Mouse (Mus musculus) WW6 (cell line): ENCODE measurements around the gene Bcas3.

Experiments
- DNase-seq: peaks from one replicate; pipeline ENCODE4 v3.0.0-alpha.2; 2013; ENCODE audit warnings: low read depth, low spot score

Gene Bcas3

DNA sequence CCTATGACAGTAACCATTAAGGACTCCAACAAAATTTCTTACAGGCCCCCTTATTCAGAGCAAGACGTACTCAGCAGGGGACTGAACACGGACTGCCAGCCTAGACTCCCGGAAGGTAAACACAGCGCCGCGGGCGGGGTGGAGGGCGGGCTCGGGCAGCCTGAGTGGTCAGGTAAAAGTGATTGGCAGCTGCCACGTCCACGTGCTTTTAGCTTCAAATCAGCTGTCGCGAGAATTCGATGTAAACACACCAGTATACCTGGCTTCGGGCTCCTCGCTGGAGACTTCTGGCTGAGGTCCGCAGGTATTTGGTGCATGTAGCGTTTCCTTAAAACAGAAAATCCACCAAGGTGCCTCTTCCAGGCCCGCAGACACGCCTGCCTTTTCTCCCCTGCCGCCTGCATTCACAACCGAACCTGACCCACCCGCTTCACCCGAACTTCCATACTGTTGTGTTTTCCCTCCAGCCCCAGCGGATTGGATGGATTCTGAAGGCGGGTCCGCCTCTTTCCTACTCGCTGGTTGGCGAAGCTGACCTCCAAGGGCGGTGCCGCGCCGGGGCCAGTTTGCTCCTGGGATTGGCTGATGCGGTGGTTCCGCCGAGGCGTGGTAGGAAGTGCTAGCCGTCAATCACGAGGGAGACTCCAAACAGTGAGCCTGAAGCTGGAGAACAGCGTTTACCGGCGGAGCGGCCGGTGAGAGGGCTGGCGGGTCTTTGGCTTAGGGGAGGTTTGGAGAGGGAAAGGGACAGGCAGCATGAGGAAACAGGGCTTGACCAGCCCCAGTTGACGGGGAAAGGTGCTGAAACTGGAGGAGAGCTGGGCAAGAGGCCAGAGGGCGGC lies at the start of gene Bcas3:
TSS of gene Bcas3 (plus strand) at position 629 of the 842 bp plus-strand sequence.
- DNase-seq, result peak; percentile 99

DNA sequence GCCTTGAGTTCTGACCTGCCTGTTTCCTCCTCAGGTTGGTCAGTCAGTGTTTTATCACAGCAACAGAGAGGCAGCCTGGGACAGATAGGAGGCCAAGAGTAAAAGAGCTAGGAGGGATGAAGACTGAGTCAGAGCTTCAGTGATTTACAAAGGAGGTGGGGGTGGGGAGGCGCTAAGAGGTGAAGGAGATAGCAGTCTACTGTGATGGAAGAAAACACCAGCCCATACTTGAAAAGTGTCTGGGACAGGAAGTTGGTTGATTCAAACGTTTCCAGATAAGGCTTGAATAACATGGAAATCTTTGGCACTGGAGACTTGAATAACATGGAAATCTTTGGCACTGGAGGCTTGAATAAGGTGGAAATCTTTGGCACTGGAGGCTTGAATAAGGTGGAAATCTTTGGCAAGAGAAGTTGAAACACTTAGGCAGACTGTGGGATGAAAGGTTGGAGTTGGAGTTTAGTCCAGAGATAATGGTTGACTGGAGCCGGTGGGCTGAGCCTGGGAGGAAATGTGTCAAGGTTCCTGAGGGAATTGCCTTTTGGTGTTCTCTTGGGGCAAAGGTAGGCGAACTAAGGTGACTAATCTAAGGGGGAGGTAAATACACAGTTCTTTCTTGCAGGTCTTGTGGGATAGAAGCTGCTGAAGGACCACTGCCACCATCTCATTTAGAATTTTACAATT lies 46.2 kb upstream of the Bcas3 start:
- DNase-seq, result no peak

DNA sequence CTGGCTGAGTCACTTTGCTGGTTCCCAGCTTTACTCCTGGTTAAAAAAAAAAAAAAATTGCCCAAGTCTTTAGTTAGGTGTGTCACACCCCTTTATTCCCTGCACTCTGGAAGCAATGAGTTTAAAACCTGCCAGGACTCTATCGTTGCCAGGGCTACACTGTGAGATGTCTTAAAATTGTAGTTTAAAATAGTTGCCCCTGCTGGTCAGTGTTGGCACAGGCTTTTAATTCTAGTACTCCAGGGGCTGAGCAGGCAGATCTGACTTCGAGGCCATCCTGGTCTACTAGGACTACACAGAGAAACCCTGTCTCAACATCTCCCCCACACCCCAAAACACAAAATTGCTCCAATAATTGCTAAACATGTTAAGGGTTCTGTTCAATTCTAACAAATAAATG lies 44.2 kb upstream of the Bcas3 start:
- DNase-seq, result no peak

DNA sequence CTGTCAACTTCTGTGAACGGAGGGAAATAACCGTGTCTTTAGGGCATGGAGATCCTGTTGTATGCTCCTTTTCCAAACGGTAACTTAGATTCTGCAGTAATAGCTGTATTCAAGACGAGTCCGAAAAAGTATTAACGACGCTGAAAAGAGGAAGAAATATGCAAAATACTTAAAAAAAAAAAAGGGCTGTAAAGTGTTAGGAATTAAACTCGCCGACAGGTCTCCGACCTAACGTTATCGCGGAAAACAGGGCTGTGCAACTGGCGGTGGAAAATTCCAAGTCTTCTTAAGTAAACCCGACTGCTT lies 42.6 kb upstream of the Bcas3 start:
- DNase-seq, result no peak

DNA sequence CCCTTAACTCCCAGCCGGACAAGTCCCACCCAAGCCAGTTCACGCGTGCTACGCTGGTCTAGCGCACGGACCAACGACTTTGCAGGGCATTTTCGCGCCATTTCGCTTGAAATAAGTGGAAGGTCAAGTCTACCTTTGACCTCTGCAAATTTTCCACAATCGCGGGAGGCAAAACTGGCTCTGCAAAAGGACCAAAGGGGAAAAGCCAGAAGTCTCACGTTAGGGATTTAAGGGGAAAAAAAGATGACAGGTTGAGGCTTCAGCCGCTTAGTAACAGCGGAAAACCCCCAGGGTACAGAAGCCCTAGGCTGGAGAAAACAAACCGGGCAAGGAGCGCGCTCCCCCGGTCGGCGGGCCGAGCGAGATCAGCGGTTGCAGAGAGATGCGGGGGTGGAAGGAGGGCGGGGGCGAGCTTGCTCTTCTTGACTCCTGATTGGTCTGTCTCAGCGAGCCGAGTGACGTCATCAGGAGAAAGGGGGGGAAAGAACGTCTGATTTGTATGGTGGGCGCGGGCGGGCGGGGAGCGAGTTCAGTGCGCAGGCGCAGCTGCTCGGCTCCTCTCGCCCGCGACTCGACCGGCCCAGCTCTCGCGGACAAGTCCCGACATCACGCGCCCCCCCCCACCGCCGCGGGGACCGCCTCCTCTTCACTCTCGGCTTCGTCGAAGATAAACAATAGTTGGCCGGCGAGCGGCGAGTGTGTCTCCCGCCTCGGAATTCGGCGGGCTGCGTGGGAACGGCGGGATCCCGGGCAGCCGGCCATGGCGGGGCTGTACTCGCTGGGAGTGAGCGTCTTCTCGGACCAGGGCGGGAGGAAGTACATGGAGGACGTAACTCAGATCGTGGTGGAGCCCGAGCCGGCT lies 42.0 kb upstream of the Bcas3 start, which contains the start of gene Ppm1d:
TSS of gene Ppm1d (plus strand) at position 532 of the 862 bp plus-strand sequence.
- peak; percentile 100 for DNase-seq

DNA sequence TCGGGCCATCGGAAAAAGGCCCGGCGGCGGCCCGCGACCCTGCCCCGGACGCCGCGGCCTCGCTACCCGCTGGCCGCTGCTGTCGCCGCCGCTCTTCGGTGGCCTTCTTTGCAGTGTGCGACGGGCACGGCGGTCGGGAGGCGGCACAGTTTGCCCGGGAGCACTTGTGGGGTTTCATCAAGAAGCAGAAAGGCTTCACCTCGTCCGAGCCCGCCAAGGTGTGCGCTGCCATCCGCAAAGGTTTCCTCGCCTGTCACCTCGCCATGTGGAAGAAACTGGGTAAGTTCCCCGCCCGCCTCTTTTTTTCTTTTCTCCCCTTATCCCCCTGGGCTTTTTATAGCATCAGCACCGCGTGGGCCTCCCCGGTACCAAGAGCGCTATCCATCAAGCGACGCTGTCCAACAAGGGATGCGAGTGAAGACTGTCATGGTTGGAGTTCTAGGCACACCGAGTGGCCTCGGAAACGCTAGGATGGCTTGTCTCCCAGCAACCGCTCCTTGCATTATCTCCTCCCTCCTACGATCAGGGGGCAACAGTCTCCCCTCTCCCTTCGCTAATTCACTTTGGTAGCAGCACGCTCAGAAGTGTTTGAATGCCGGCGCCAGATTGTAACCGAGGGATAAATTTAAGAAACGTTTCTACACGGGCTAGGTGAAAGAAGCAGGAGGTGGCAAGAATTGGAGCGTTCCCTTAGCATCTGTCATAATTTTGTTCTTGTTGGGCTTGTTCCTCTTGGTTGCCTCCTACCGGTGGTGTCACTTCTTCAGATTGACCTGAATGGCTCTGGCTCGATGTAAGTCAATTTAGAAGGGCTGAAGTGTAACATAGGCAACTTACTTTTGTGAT lies 41.1 kb upstream of the Bcas3 start:
- no peak for DNase-seq

DNA sequence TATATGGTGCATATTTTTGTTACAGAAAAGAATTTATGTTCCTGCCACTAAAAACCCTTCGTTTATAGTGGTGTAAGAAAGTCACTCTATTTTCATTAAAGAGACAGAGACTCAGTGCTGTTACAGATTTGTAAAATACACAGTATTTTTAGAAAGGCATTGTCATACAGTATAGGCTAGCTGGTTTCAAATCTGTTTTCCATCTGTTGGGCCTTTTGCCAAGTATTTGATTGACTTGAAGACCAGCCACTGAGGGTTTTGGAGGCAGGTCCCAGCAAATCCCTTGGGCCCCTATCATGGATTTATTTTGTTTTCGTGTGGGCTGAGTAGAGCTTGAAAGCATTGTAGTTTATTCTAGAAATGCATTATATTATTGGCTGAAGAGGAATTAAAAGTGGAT lies 40.1 kb upstream of the Bcas3 start:
- DNase-seq, result no peak

DNA sequence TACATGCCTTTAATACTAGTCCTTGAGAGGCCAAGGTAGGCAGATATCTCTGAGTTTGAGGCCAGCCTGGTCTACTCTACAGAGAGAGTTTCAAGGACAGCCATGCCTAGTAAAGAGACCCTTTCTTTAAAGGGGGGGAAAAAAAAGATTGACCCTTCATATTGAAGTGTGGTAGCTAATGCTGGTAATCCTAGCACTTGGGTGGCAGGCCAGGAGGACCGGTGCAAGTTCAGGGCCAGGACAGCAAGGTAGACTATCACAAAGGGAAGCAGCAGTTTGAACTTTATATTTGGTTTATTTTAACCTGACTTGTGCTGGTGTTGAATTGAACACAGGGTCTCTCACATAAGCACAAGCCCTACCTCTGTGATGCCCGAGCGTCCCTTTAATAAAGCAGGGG lies 39.6 kb upstream of the Bcas3 start:
- DNase-seq, result no peak

DNA sequence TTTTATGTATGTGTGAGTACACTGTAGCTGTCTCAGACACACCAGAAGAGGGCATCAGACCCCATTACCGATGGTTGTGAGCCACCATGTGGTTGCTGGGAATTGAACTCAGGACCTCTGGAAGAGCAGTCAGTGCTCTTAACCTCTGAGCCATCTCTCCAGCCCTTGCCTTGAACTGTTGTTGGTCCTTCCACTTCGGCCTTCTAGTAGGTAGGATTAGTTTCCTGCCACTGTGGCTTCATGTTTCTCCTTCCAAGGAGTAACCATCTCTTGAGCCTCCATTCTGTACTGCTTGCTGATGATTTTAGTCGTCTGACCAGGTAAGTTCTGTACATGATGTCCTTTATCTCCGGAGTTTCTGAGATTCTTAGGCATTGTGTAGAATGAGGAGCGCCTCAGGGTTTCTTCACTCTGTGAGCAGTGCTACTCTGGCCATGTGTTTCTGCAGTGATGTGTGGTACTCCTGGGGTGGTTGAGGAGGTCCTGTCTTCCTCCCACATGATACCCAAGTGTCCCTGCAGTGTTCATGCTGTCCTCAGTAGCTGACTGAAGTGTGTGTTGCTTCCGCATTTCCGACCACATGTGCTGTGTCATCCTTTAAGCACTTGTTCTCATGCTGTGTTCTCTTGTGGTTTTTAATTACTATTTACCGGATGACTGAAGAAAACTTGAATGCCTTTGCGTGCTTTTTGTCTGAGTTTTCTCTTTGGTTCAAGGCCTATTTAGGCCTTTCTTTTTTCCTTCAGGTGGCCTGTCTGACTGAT lies 29.2 kb upstream of the Bcas3 start:
- DNase-seq, result no peak

DNA sequence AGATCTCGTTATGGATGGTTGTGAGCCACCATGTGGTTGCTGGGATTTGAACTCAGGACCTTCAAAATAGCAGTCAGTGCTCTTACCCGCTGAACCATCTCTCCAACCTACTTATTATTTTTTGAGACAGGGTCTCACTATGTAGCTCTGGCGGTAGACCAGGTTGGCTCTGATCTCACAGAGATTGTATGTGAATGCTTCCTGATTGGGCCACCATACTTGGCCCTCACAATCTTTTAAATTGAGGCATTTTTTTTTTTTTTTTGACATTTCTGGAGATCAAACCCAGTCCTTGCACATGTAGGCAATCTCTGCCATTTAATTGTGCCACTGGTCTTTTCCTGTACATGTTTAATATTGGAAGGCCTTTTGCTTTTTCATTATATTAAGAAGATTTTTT lies 24.2 kb upstream of the Bcas3 start:
- no peak for DNase-seq

DNA sequence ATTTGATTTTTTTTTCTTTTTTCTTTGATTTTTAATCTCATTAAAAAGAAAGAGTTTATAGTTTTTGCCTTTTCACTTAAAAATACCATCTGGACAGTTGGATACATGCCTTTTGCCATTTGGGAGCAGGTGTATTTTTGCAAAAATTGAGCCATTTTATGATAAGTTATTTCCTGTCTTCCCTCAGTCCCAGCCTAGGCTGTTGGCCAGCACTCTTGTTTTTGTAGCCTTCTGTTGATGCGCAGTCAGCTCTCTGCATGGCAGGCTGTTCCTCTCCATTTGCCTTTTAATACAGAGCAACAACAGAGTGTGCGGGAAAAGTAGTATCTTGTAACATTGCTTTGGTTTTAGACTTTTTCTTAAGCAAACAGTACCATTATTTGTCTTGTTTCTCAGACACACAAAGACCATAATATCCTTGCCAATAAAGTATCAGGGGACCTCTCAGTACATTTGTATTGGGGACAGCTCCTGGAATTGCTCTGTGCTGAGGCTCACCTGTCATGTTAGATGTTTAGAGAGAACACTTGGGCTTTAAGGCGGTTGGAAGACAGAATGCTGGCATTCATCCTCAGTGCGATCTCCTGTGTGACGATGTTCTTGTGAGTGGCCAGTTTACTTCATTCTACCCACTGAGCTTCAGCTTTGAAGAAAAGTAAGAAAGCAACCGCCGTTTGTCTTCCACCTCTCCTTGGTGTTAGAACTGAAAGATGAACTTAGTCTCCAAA lies 23.6 kb upstream of the Bcas3 start:
- no peak for DNase-seq

DNA sequence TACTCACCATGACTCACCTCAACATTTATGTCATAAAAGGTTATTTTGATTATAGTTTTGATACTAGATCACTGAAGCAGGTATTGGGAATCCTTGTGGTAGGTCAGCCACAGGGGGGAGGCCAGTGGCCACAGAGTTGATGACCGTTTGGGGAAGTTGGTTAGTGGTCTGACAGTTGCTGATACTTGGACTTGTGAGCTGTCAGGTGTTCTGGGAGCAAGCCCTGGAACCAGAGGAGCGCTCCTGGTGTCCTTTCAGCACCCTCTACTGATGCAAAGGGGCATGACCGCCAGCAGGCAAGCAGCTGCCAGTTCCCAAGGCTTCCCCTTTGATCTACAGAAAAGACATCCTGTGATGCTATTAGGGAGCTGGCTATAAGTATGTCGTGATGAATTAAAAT lies 18.2 kb upstream of the Bcas3 start:
- peak; percentile 13 for DNase-seq

DNA sequence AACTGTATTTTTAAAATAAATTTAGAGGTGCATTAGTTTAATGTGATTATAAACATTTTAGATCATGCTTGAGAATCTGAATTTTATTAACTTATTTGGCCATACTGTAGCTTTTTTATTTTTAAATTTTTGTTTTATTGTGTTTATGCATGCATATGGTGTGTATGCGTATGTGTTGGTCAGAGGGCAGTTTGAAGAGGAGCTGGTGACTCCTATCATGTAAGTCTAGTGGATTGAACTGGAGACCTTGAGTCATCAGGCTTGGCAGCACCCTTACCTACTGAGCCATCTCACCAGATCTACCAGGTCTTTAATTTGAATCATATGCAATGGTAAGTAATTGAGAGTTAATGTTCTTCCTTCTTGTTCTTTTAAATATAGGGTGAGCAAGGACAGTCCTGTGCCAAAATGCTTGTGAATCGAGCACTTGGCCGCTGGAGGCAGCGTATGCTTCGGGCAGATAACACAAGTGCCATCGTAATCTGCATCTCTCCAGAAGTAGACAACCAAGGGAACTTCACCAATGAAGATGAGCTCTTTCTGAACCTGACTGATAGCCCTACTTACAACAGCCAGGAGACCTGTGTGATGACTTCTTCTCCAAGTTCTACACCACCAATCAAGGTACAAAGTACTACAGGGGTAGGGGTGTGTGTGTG lies 13.7 kb upstream of the Bcas3 start:
- DNase-seq, result no peak

DNA sequence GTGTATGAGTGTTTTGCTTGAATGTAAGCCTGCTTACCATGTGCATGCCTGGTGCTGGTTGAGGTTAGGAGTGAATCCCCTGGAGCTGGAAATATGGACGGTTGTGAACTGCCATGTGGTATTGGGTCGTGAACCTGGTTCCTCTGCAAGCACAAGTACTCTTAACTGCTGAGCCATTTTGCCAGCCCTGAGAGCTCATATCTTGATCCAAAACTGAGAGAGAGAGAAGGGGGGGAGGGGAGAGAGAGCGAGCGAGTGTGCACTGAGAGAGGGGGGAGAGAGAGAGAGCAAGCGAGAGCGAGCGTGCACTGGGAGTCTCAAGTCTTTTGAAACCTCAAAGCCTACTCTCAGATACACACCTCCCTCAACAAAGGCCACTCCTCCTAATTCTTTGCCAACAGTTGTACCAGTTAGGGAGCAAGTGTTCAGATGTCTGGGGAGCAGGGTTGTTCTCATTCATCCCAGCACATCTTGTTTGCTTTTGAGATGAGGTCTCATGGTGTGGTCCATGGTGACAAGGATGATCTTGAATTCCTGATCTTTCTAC lies 12.8 kb upstream of the Bcas3 start:
- DNase-seq, result no peak

DNA sequence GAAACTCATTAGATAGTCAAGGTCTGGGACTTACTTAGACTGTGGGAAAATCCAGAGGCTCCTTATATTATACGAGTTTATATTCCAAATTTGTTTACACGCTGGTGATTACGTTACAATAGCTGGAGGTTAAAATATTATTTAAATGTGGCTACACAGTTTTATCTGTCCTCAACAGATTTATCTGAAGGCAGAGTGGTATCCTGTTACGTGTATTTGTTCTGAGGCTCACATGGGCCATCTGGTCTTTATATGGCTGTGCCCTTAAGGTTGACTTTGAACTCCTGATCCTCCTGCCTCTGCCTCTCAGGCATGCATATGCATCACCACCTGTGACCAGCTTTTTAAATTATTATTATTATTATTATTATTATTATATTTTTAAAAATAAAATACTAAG lies 852 bp downstream of the Bcas3 start:
- DNase-seq, result no peak

DNA sequence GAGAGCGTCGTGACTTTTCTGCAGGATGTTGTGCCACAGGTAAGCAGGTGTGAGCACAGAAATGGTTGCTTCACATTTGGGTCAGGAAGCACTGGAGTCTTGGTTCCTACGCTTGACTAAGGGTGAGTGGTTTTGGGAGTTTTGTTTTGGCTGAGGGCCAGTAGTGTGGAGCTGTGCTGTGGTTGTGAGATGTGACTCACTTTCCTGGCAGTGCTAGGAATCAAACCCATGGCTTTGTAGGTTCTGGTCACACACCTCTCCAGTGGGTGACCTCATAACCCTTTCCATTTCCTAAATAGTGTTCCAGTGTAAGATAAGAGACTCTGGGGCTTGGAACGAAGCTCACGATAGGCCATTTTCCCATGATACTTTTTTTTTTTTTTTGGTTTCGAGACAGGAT lies 6.7 kb downstream of the Bcas3 start:
- DNase-seq, result no peak

DNA sequence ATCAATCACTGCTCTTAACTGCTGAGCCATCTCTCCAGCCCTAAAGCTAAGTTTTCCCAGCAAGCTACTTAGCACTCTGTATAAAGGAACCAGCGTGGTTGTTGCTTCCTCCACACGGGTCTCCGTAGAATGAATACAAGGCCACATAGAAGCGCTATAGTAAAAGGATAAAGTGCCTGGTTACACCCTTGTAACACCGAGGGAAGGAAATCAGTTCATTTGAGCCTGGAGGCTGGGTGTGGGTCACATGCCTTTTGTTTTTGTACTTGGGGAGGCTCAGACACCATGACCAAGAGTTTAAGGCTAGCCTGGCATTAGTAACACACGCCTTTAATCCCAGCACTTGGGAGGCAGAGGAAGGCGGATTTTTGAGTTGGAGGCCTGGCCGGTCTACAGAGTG lies 8.7 kb downstream of the Bcas3 start:
- peak; percentile 5 for DNase-seq

DNA sequence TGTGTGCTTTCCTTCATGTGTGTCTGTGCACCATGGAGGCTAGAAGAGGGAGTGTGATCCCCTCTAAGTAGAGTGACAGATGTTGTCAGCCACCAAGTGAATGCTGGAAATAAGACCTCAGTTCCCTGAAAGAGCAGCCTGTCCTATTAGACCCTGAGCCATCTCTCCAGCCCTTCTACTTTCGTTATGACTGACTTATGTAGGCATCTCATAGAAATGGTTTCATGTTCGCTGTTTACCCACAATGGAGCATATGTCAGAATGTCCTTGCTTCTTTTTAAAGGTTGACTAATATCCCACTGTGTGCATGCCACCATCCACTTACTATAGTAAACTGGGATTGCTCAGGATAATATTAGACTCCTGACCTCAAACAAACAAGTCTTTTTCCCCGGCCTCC lies 13.2 kb downstream of the Bcas3 start:
- no peak for DNase-seq

DNA sequence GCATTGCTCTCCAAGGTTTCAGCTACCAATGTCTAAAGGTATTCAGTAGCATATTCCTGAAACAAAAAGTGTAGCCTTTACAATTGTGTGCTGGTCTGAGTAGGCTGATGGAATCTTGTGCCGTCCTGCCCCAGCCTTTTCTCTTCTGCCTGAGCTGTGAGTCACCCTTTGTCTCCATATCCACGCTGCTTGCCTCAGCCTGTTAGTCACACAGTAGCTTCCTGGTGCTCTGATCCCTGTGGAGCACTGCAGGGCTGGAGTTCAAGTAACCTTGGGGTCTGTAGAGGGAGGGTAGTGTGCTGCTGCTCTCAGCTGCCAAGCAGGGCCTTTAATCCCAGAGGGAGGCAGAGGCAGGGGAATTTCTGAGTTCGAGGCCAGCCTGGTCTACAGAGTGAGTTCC lies 14.9 kb downstream of the Bcas3 start:
- no peak for DNase-seq
